Mouse (Mus musculus): ENCODE measurements at regions not wholly inside any gene's neighbourhood (a gene's known extent, or its start where the extent isn't known, plus 50 kb on each side); places are given as distances from the start of the nearest gene placed in this dataset.

GRCm38 (mm10) chr15:67729492-67729891 is 1228.8 kb upstream of the Lrrc6 start:
- DNase-seq = no peak

- no peak for DNase-seq
Observed at GRCm38 (mm10) chr15:67725239-67725638, 1224.5 kb upstream of the Lrrc6 start.

- no peak for DNase-seq
Observed at GRCm38 (mm10) chr15:67714203-67714602, 1213.5 kb upstream of the Lrrc6 start.

- no peak for DNase-seq
Observed at GRCm38 (mm10) chr15:67686140-67686539, 1185.4 kb upstream of the Lrrc6 start.

- no peak for DNase-seq
Observed at GRCm38 (mm10) chr15:67673276-67673675, 1172.6 kb upstream of the Lrrc6 start.

- no peak for DNase-seq
Observed at GRCm38 (mm10) chr15:67636155-67636554, 1135.4 kb upstream of the Lrrc6 start.

- no peak for DNase-seq
Observed at GRCm38 (mm10) chr15:67626704-67627287, 1126.1 kb upstream of the Lrrc6 start.

- DNase-seq = no peak
Observed at GRCm38 (mm10) chr15:67611896-67612295, 1111.2 kb upstream of the Lrrc6 start.

GRCm38 (mm10) chr15:67598426-67598825 is 1097.7 kb upstream of the Lrrc6 start:
- DNase-seq = no peak

GRCm38 (mm10) chr15:67576581-67576980 is 1075.9 kb upstream of the Lrrc6 start:
- DNase-seq = no peak

GRCm38 (mm10) chr15:67571614-67572013 is 1070.9 kb upstream of the Lrrc6 start:
- DNase-seq = no peak

- DNase-seq = no peak
Observed at GRCm38 (mm10) chr15:67557304-67557703, 1056.6 kb upstream of the Lrrc6 start.

GRCm38 (mm10) chr15:67551911-67552310 is 1051.2 kb upstream of the Lrrc6 start:
- DNase-seq = no peak

- no peak for DNase-seq
Observed at GRCm38 (mm10) chr15:67546896-67547400, 1046.2 kb upstream of the Lrrc6 start.

- DNase-seq = no peak
Observed at GRCm38 (mm10) chr15:67545745-67546144, 1045.0 kb upstream of the Lrrc6 start.

GRCm38 (mm10) chr15:67513722-67514121 is 1013.0 kb upstream of the Lrrc6 start:
- DNase-seq = no peak

GRCm38 (mm10) chr15:67495001-67495658 is 994.4 kb upstream of the Lrrc6 start:
- DNase-seq = no peak

GRCm38 (mm10) chr15:67481733-67482132 is 981.0 kb upstream of the Lrrc6 start:
- peak in 1 of 2 experiments; percentile 1 for DNase-seq

- no peak for DNase-seq
Observed at GRCm38 (mm10) chr15:67474325-67474724, 973.6 kb upstream of the Lrrc6 start.

- DNase-seq = no peak
Observed at GRCm38 (mm10) chr15:67472979-67473378, 972.3 kb upstream of the Lrrc6 start.

GRCm38 (mm10) chr15:67471283-67471682 is 970.6 kb upstream of the Lrrc6 start:
- DNase-seq = no peak

GRCm38 (mm10) chr15:67470036-67470435 is 969.3 kb upstream of the Lrrc6 start:
- DNase-seq = no peak

- no peak for DNase-seq
Observed at GRCm38 (mm10) chr15:67467404-67468345, 967.0 kb upstream of the Lrrc6 start.
